Mouse (Mus musculus) kidney, embryonic 14.5 days (tissue): ENCODE measurements around the gene Gm11569. TPM values are rescaled to one million over a fixed set of nuclear protein-coding genes. Genes with fewer than 3 reads are reported as not detected.
"Not testable (repeated sequence)": the region's sequence is repeated elsewhere in the genome, so short reads cannot be mapped to it uniquely, and the experiment has no call there.

Experiments
- ATAC-seq: fragments of 200-750 bp; cut with Nextera tagmentation; 2 replicates; pipeline ENCODE4 v1.8.0; 2017; ENCODE audit warnings: moderate number of reproducible peaks, mild to moderate bottlenecking, moderate TSS enrichment, moderate library complexity; ENCODE audit not compliant: low FRiP score, low TSS enrichment
- H3K27ac ChIP-seq: fragments of 300-500 bp; sonication (generic); 2 replicates; pipeline ENCODE4 v1.5.1; 2014; ENCODE audit warnings: low read depth, mild to moderate bottlenecking, low read length, moderate library complexity, mixed read lengths
- H3K27me3 ChIP-seq: fragments of 300-500 bp; sonication (generic); 2 replicates; pipeline ENCODE4 v1.6.1; 2014; ENCODE audit warnings: mild to moderate bottlenecking, low read length; ENCODE audit not compliant: control insufficient read depth, insufficient read depth
- H3K36me3 ChIP-seq: fragments of 300-500 bp; sonication (generic); 2 replicates; pipeline ENCODE4 v1.6.1; 2014; ENCODE audit warnings: low read length, mixed read lengths; ENCODE audit not compliant: control insufficient read depth, insufficient read depth
- H3K4me1 ChIP-seq: fragments of 300-500 bp; sonication (generic); 2 replicates; pipeline ENCODE4 v1.6.1; 2014; ENCODE audit warnings: low read length, mixed read lengths; ENCODE audit not compliant: control insufficient read depth, insufficient read depth
- H3K4me2 ChIP-seq: fragments of 300-500 bp; sonication (generic); replicated peaks from 2 replicates; pipeline ENCODE4 v1.6.1; 2014; ENCODE audit warnings: low read depth, mild to moderate bottlenecking, low read length
- H3K4me3 ChIP-seq: fragments of 300-500 bp; sonication (generic); 2 replicates; pipeline ENCODE4 v1.5.1; 2014; ENCODE audit warnings: mild to moderate bottlenecking, low read length
- H3K9ac ChIP-seq: fragments of 300-500 bp; sonication (generic); 2 replicates; pipeline ENCODE4 v1.6.1; 2014; ENCODE audit warnings: low read depth, mild to moderate bottlenecking, low read length, moderate library complexity
- H3K9me3 ChIP-seq: fragments of 300-500 bp; sonication (generic); 2 replicates; pipeline ENCODE4 v1.6.1; 2016; ENCODE audit warnings: low read length; ENCODE audit not compliant: control insufficient read depth
- WGBS: fragments of 180-500 bp; shearing (Covaris S2); extraction: QIAGEN DNeasy Blood & Tissue Kit; methylation state at CpG from one replicate; pipeline ENCODE4 v1.1.7; 2014; 5-methylcytosine and 5-hydroxymethylcytosine counted together
- polyA plus RNA-seq: library from polyadenylated mRNA; unstranded; fragments of >200 nt; fragmentation: Nextera tagmentation; extraction: Ambion mirVana; gene quantifications from 2 replicates; pipeline ENCODE4 v1.2.1, GENCODE M21; 2014

Gene Gm11569
- not detected in 2 replicates for polyA plus RNA-seq

DNA sequence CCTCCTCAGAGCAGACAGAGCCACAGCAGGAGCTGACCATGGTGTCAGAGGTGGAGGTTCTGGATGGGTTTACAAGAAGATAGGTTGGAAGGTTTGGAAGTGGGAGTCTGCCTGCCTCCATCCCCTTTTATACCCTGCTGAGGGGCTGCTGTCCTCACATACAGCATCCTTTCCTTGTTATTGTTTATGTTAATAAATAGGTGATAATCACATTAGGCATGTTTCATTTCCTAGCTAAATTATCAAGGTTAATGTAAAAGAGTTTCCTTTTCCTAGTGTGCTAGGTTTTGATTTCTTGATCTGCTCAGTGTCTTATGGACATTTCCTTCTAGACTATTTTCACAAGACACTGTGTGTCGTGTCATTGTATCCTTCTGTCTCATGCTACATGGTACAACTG is at the start of gene Gm11569:
Gene Gm11569, minus strand, starts transcription at position 101 of the 400 bp plus-strand sequence.
- no CpG with 5 or more reads among the region's 1 CpGs for WGBS
- H3K4me2 ChIP-seq, H3K9ac ChIP-seq, H3K36me3 ChIP-seq, H3K27me3 ChIP-seq, H3K4me1 ChIP-seq, H3K9me3 ChIP-seq, H3K27ac ChIP-seq, H3K4me3 ChIP-seq, ATAC-seq: not testable (repeated sequence)

DNA sequence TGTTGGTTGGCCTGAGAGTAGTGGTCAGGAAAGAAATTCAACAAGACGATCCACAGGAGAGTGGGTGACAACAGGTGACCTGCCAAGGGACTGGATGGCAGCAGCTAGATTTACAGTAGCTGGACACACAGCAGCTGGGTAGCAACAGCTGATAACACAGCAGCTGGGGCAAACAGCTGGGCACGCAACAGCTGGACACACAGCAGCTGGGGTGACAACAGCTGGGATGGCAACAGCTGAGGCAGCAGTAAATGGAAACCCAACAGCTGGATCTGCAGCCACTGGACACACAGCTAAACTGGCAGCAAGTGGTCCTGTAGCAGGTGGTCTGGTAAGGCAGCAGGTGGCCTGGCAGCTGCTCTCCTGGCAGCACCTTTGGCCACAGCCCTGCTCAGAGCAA is 48.0 kb upstream of the Gm11569 start:
- H3K9ac ChIP-seq: no peak overlapping the region
- no peak overlapping the region for H3K27ac ChIP-seq
- H3K4me3 ChIP-seq: no peak overlapping the region
- no peaks in the 10 kb centered on the region for H3K36me3 ChIP-seq
- ATAC-seq: no peak
- H3K4me2 ChIP-seq: no peak overlapping the region
- 93% methylated on average over 2 of the region's 2 CpGs for WGBS
- no peaks in the 10 kb centered on the region for H3K4me1 ChIP-seq
- no peaks in the 10 kb centered on the region for H3K27me3 ChIP-seq
- no peaks in the 10 kb centered on the region for H3K9me3 ChIP-seq

- Histone ChIP-seq H3K36me3 (no peaks in the 10 kb centered on the region), H3K4me2 (no peak overlapping the region), H3K4me3 (no peak overlapping the region), H3K27ac (no peak overlapping the region), H3K9me3 (no peaks in the 10 kb centered on the region), H3K27me3 (no peaks in the 10 kb centered on the region), H3K4me1 (no peaks in the 10 kb centered on the region), H3K9ac (no peak overlapping the region)
- WGBS: 28% methylated on average over 1 of the region's 1 CpGs
- ATAC-seq: no peak
Measured at GRCm38 (mm10) chr11:99842185-99842584, 43.5 kb upstream of the Gm11569 start.

DNA sequence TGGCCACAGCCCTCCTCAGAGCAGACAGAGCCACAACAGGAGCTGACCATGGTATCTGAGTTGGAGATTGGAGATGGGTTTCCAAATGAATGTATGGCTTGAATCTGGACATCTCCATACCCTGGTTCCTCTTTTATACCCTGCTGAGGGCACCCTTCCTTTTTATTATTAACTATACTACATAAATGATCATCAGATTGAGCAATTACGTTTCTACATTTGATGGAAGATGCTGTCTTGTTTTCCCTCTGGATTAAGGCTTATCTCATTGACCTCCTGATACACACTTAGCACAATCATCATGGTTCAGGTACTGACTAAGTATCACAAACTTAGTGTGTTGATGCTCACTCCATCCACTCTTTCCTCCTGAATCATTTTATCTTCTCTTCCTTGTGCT is 39.2 kb upstream of the Gm11569 start, which contains the start of gene 2300003K06Rik:
Gene 2300003K06Rik, minus strand, starts transcription at position 101 of the 400 bp plus-strand sequence.
- no peak within 1 kb of the TSS for H3K27ac ChIP-seq
- 83% methylated on average over 1 of the region's 1 CpGs for WGBS
- no peaks in the 10 kb centered on the region for H3K4me1 ChIP-seq
- no peaks in the 10 kb centered on the region for H3K36me3 ChIP-seq
- H3K27me3 ChIP-seq: no peaks in the 10 kb centered on the region
- H3K4me3 ChIP-seq: no peak within 1 kb of the TSS
- H3K9ac ChIP-seq: no peak within 1 kb of the TSS
- ATAC-seq: no peak
- H3K9me3 ChIP-seq: no peaks in the 10 kb centered on the region
- H3K4me2 ChIP-seq: no peak within 1 kb of the TSS

- 88% methylated on average over 2 of the region's 2 CpGs for WGBS
- H3K9ac ChIP-seq, H3K9me3 ChIP-seq, H3K36me3 ChIP-seq, H3K4me3 ChIP-seq, H3K27ac ChIP-seq, H3K27me3 ChIP-seq, ATAC-seq, H3K4me1 ChIP-seq, H3K4me2 ChIP-seq: not testable (repeated sequence)
Measured at GRCm38 (mm10) chr11:99815566-99815965, 16.8 kb upstream of the Gm11569 start, which contains the start of gene Gm11564. Gene Gm11564, minus strand, starts transcription at chr11:99815666.

DNA sequence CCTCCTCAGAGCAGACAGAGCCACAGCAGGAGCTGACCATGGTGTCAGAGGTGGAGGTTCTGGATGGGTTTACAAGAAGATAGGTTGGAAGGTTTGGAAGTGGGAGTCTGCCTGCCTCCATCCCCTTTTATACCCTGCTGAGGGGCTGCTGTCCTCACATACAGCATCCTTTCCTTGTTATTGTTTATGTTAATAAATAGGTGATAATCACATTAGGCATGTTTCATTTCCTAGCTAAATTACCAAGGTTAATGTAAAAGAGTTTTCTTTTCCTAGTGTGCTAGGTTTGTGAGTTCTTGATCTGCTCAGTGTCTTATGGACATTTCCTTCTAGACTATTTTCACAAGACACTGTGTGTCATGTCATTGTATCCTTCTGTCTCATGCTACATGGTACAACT is 11.1 kb upstream of the Gm11569 start, which contains the start of gene Krtap4-13:
Gene Krtap4-13, minus strand, starts transcription at position 101 of the 400 bp plus-strand sequence.
- not testable (repeated sequence) for H3K9ac ChIP-seq, H3K4me2 ChIP-seq, H3K27ac ChIP-seq, H3K4me3 ChIP-seq, ATAC-seq, H3K27me3 ChIP-seq, H3K36me3 ChIP-seq, H3K4me1 ChIP-seq, H3K9me3 ChIP-seq

DNA sequence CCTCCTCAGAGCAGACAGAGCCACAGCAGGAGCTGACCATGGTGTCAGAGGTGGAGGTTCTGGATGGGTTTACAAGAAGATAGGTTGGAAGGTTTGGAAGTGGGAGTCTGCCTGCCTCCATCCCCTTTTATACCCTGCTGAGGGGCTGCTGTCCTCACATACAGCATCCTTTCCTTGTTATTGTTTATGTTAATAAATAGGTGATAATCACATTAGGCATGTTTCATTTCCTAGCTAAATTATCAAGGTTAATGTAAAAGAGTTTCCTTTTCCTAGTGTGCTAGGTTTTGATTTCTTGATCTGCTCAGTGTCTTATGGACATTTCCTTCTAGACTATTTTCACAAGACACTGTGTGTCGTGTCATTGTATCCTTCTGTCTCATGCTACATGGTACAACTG is 5.6 kb upstream of the Gm11569 start, which contains the start of gene Gm11554:
Gene Gm11554, minus strand, starts transcription at position 101 of the 400 bp plus-strand sequence.
- H3K27ac ChIP-seq, H3K4me2 ChIP-seq, ATAC-seq, H3K4me1 ChIP-seq, H3K36me3 ChIP-seq, H3K27me3 ChIP-seq, H3K9me3 ChIP-seq, H3K4me3 ChIP-seq, H3K9ac ChIP-seq: not testable (repeated sequence)
- no CpG with 5 or more reads among the region's 1 CpGs for WGBS

GRCm38 (mm10) chr11:99793367-99793766 is 5.4 kb downstream of the Gm11569 start, which contains the start of gene Gm11596:
Gene Gm11596, minus strand, starts transcription at chr11:99793467.
- H3K36me3 ChIP-seq: no peaks in the 10 kb centered on the region
- WGBS: 83% methylated on average over 2 of the region's 2 CpGs
- ATAC-seq: no peak

DNA sequence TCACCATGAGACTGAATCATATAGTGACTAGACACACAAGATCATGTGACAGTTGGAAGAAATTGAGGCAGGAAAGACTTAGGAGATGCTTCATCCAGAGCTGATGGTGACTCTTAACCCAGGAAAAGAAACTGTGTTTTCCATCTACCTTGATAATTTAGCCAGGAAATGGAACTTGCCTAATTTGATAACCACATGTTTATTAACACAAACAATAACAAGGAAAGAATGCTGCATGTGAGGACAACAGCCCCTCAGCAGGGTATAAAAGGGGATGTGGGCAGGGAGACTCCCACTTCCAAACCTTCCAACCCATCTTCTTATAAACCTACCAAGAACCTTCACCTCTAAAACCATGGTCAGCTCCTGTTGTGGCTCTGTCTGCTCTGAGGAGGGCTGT is 13.8 kb downstream of the Gm11569 start, which contains the start of gene Krtap4-9:
Gene Krtap4-9, plus strand, starts transcription at position 301 of the 400 bp plus-strand sequence.
- H3K4me3 ChIP-seq, H3K36me3 ChIP-seq, H3K4me2 ChIP-seq, H3K4me1 ChIP-seq, ATAC-seq, H3K27ac ChIP-seq, H3K27me3 ChIP-seq, H3K9ac ChIP-seq, H3K9me3 ChIP-seq: not testable (repeated sequence)

More at GRCm38 (mm10) chr11:99793367-99793766, 5.4 kb downstream of the Gm11569 start, which contains the start of gene Gm11596:
- Histone ChIP-seq H3K4me1 (no peaks in the 10 kb centered on the region), H3K9ac (no peak within 1 kb of the TSS), H3K4me2 (no peak within 1 kb of the TSS), H3K27me3 (no peaks in the 10 kb centered on the region), H3K9me3 (no peaks in the 10 kb centered on the region), H3K27ac (no peak within 1 kb of the TSS), H3K4me3 (no peak within 1 kb of the TSS)
